Mouse (Mus musculus) liver, postnatal 0 days (tissue): Measurements from ENCODE around the gene Pkd1.

Experiments
- CTCF ChIP-seq: sonication (generic); IDR thresholded peaks from 2 replicates; pipeline ENCODE4 v1.5.1; 2016; ENCODE audit warnings: antibody characterized with exemption, low read depth
- EP300 ChIP-seq: IDR thresholded peaks from 2 replicates; pipeline ENCODE4 v1.6.1; 2016; ENCODE audit warnings: antibody characterized with exemption, low read depth, mild to moderate bottlenecking

GRCm38 (mm10) chr17:24610711-24611110 is 61.1 kb downstream of the Pkd1 start:
- TF ChIP-seq CTCF (no peak), EP300 (peak; percentile 68; the same call in 1 of the 2 replicates)
